Mouse (Mus musculus) gastrocnemius, postnatal 25 days (tissue): Measurements from ENCODE around the gene Polq. TPM values are rescaled to one million over a fixed set of nuclear protein-coding genes. Genes with fewer than 3 reads are reported as not detected.

ENCODE experiments used
- DNase-seq: peaks from one replicate; pipeline ENCODE4 v3.0.0; 2022
- long read RNA-seq, 2 experiments: library from polyadenylated mRNA; stranded (forward); transcript quantifications; one replicate each; pipeline ENCODE4 v2.0.0; 2021
- total RNA-seq, 2 experiments: library from RNA; stranded (reverse); gene quantifications; 1 replicate in 1 of 2; 2 replicates in 1 of 2; pipeline ENCODE4 v1.2.3; 2021

Polq gene
- under 1 TPM; 0.33 to 0.38 TPM for total RNA-seq
- long read RNA-seq, experiment 1: 0 reads
- long read RNA-seq, experiment 2: 0 reads

- DNase-seq: peak; percentile 89
Measured at GRCm38 (mm10) chr16:37011061-37011921, at the start of gene Polq. Gene Polq (plus strand): TSS chr16:37011786.

GRCm38 (mm10) chr16:36963415-36963814 lies 48.2 kb upstream of the Polq start:
- DNase-seq: no peak

GRCm38 (mm10) chr16:36979127-36979526 lies 32.5 kb upstream of the Polq start:
- DNase-seq: no peak

GRCm38 (mm10) chr16:36983796-36984195 lies 27.8 kb upstream of the Polq start:
- DNase-seq: no peak

- no peak for DNase-seq
Measured at GRCm38 (mm10) chr16:36985636-36986042, 25.9 kb upstream of the Polq start.

GRCm38 (mm10) chr16:36987399-36987798 lies 24.2 kb upstream of the Polq start:
- no peak for DNase-seq

GRCm38 (mm10) chr16:36988066-36988465 lies 23.5 kb upstream of the Polq start:
- no peak for DNase-seq

- DNase-seq: peak; percentile 59
Measured at GRCm38 (mm10) chr16:36989493-36989892, 22.1 kb upstream of the Polq start.

- DNase-seq: peak; percentile 43
Measured at GRCm38 (mm10) chr16:36989999-36990625, 21.5 kb upstream of the Polq start, which contains the start of gene Fbxo40. Gene Fbxo40 (minus strand): TSS chr16:36990467.

DNA sequence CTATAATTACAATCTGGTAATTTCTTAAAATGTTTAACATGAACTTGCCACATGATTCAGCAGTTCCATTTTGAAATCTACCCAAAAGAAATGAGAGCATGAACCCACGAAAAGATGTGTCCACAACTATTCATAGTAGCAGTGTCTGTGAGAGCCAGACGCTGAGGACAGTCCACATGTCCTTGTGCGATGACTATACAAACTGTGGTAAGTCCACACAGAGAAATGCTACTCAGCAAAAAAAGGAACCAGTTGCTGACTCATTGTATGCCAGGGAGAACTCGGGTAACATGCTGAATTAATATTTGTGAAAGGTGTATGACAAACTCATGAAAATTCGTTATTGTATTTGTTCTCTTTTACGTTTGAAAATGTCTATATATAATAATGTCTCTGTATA lies 13.9 kb upstream of the Polq start:
- no peak for DNase-seq

DNA sequence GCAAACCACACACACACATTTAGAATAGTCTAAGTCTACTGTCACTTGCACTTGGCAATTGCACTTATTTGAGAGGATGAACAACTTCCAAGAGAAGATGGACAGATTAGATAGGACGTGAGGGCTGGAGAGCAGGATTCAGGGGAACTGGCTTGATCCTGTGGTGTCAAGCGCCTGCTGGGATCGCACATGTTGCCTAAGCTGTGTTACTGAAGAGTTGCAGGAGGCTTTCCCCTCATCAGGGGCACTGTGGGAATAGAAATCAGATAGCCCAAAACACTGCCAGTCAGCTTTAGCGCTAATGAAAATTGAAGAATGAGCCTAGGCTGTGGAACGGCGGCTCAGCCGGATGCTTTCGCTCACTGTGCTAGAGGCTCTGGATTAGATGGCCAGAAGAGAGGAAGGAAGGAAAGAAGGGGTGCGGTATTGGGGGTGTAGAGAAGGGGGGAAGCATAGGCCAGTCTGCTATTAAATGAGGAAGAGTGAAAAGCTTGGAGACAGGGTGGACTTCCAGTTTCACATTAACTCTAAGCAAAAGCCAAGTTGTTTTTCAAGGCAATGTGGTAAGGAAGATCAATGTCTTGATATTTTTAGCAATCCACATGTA lies 12.1 kb upstream of the Polq start:
- no peak for DNase-seq

DNA sequence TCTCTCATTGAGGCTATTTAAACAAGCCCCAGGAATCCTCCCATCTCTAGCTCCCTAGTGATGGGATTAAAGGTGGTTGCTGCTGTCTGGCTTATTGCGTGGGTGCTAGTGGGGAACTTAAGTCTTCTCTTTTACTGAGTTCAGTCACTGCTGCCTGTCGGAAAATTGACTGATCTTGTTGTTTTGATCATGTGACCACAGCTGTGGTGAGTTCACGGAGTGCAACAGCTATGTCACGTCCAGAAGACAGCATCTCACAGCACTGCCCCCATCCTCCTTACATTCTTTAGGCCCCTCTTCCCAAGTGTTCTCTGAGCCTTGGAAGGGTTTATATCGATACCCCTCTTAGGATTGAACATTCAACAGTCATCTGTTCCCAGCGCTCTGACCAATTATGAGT lies 2.3 kb upstream of the Polq start:
- no peak for DNase-seq

DNA sequence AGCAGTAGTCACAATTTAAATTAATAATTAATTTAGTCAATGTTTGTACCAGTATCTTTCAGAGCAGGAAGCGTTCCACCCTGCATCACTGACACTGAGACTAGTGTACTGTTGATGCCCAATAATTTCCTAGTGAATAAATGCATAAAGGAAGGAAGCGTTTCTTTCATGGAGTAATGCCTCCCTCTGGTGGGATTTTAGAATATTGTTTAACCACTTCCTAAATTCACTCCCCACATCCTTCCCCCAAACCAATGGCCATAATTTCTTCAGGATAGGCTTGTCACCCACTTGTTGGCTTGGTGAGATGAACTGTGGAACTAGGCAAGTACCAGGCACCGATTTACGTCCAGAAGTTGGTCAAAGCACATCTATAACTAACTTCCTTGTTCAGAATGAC lies 1.2 kb upstream of the Polq start:
- DNase-seq: no peak

GRCm38 (mm10) chr16:37011922-37012289 lies 320 bp downstream of the Polq start:
- peak; percentile 21 for DNase-seq

GRCm38 (mm10) chr16:37012336-37012735 lies 750 bp downstream of the Polq start:
- no peak for DNase-seq

GRCm38 (mm10) chr16:37027581-37027980 lies 16.0 kb downstream of the Polq start:
- DNase-seq: no peak

- no peak for DNase-seq
Measured at GRCm38 (mm10) chr16:37031996-37032395, 20.4 kb downstream of the Polq start.

DNA sequence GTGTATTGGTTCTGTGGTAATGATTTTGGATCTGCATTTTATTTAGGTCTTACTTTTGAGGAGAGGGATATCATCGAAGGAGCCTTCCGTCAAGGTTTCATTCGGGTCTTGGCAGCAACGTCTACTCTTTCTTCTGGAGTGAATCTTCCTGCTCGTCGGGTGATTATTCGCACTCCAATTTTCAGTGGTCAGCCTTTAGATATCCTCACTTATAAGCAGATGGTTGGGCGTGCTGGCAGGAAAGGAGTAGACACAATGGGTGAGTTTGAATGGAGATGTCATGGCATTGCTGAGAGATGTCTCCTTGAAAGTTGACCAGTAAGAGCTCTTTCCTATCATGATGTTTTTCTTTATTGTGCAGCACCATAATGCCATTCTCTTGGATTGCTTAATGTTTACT lies 23.2 kb downstream of the Polq start:
- DNase-seq: no peak

DNA sequence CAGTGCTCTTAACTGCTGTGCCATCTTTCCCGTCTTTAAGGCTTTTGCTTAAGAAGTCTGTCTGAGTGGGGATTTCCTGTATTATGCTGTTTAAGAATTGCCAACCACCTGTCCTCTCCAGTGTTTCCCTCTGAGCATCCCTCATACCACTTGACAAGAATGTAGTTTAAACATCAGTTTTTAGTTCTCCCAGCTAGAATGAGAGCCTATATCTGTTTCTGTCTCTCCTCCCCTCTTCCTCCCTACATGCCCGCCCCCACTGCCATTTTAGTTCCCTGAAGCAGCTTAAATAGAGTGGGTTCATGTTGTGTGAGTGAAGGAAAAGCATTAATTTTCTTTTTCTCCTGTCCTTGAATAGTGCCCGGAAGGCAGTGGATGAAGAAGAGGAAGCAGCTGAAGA lies 48.0 kb downstream of the Polq start:
- no peak for DNase-seq

DNA sequence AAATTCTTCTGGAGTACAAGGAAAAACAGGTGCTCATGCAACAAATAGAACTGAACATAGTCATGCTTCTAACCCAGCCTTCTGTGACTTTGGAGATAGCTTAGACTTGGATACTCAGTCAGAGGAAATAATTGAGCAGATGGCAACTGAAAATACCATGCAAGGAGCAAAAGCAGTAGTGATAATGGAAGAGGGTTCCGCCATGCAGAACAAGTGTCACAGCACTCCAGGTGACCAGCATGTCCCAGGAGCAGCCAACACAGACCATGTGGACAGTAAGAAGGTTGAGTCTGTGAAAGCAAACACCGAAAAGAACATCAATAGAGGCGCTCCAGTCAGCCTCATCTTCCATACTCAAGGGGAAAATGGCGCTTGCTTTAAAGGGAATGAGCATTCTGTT lies 49.7 kb downstream of the Polq start:
- no peak for DNase-seq

GRCm38 (mm10) chr16:37072354-37072753 lies 60.8 kb downstream of the Polq start:
- DNase-seq: no peak

GRCm38 (mm10) chr16:37089648-37090047 lies 78.1 kb downstream of the Polq start:
- DNase-seq: no peak

DNA sequence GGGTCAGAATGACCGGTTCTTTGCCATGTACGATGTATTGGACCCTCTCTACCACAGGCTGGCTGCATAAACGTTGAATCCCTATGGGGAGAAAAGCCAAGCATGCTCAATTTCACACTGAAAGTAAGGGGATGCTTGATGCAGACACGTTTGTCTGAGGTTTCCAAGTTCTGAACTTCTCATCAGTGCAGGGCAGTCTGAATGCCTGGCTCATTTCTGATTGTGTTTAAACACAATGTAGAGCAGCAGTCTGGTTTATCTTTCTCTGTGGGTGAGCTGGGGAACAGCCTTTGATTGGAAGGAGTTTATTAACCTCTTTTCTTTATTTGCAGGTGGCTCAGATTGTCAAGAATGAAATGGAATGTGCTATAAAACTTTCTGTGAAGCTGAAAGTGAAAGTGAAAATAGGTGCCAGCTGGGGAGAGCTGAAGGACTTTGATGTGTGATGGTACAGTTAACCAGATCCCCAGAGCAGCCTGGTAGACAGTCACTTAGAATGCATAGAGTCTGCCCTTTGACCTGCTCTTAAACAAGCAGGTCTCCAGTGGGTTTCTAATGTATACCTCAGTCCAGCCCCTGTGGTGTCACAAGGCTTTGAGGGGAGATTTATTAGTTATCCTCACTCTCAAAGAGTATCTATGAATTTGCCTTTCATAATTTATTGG lies 82.7 kb downstream of the Polq start:
- DNase-seq: no peak
